Mouse (Mus musculus): ENCODE results near the gene Cdc6.

GRCm38 (mm10) chr11:98972215-98972614 is 64.6 kb downstream of the Cdc6 start:
- TF ChIP-seq CTCF (IDR thresholded peaks at IDR 0.05; ENCODE audit: low read depth) (peak; percentile 93), EP300 (optimal IDR thresholded peaks at IDR 0.05) (no peak)
